Mouse (Mus musculus): ENCODE data around the gene Cacna1h. TPM values are rescaled to one million over a fixed set of nuclear protein-coding genes. Genes with fewer than 3 reads are reported as not detected.

The Cacna1h gene
- polyA plus RNA-seq, 1 experiment = 5.2 TPM

GRCm38 (mm10) chr17:25433223-25433616 lies 363 bp downstream of the Cacna1h start:
- H3K4me3 ChIP-seq (replicated peaks; ENCODE audit: control insufficient read depth, low read depth, low read length) = no peak overlapping the region
- TF ChIP-seq POLR2A (IDR thresholded peaks at IDR 0.05; ENCODE audit: borderline replicate concordance, control insufficient read depth, low read depth, low read length) (no peak), CTCF (IDR thresholded peaks at IDR 0.05; ENCODE audit: control insufficient read depth, insufficient read depth, low read length) (no peak)
- WGBS = 3% methylated on average over 40 of the region's 40 CpGs
- H3K4me1 ChIP-seq (ENCODE audit: control insufficient read depth, insufficient read depth, low read length) = no peaks in the 10 kb centered on the region
- H3K27ac ChIP-seq (ENCODE audit: control insufficient read depth, insufficient read depth, low read depth, low read length, poor library complexity) = no peak overlapping the region

- Histone ChIP-seq H3K4me1 (ENCODE audit: control insufficient read depth, insufficient read depth, low read length) (no peaks in the 10 kb centered on the region), H3K4me3 (replicated peaks; ENCODE audit: control insufficient read depth, low read depth, low read length) (no peak overlapping the region), H3K27ac (ENCODE audit: control insufficient read depth, insufficient read depth, low read depth, low read length, poor library complexity) (no peak overlapping the region)
- WGBS = 2% methylated on average over 53 of the region's 53 CpGs
- no peak for TF ChIP-seq CTCF (IDR thresholded peaks at IDR 0.05; ENCODE audit: control insufficient read depth, insufficient read depth, low read length)
- TF ChIP-seq POLR2A (IDR thresholded peaks at IDR 0.05; ENCODE audit: borderline replicate concordance, control insufficient read depth, low read depth, low read length) = no peak
Measured at GRCm38 (mm10) chr17:25432433-25433181, 976 bp downstream of the Cacna1h start.

- no peak overlapping the region for H3K4me3 ChIP-seq (replicated peaks; ENCODE audit: control insufficient read depth, low read depth, low read length)
- WGBS = 29% methylated on average over 8 of the region's 8 CpGs
- H3K4me1 ChIP-seq (ENCODE audit: control insufficient read depth, insufficient read depth, low read length) = no peaks in the 10 kb centered on the region
- H3K27ac ChIP-seq (ENCODE audit: control insufficient read depth, insufficient read depth, low read depth, low read length, poor library complexity) = no peak overlapping the region
- TF ChIP-seq CTCF (IDR thresholded peaks at IDR 0.05; ENCODE audit: control insufficient read depth, insufficient read depth, low read length) = no peak
- TF ChIP-seq POLR2A (IDR thresholded peaks at IDR 0.05; ENCODE audit: borderline replicate concordance, control insufficient read depth, low read depth, low read length) = no peak
Measured at GRCm38 (mm10) chr17:25430534-25430933, 3.0 kb downstream of the Cacna1h start.

- Histone ChIP-seq H3K4me3 (replicated peaks; ENCODE audit: control insufficient read depth, low read depth, low read length) (no peak overlapping the region), H3K27ac (ENCODE audit: control insufficient read depth, insufficient read depth, low read depth, low read length, poor library complexity) (no peak overlapping the region), H3K4me1 (ENCODE audit: control insufficient read depth, insufficient read depth, low read length) (no peaks in the 10 kb centered on the region)
- 29% methylated on average over 6 of the region's 6 CpGs for WGBS
- TF ChIP-seq CTCF (IDR thresholded peaks at IDR 0.05; ENCODE audit: control insufficient read depth, insufficient read depth, low read length) (no peak), POLR2A (IDR thresholded peaks at IDR 0.05; ENCODE audit: borderline replicate concordance, control insufficient read depth, low read depth, low read length) (no peak)
Measured at GRCm38 (mm10) chr17:25429886-25430285, 3.7 kb downstream of the Cacna1h start.

- H3K4me3 ChIP-seq (replicated peaks; ENCODE audit: control insufficient read depth, low read depth, low read length) = no peak overlapping the region
- TF ChIP-seq CTCF (IDR thresholded peaks at IDR 0.05; ENCODE audit: control insufficient read depth, insufficient read depth, low read length) = no peak
- no peak for TF ChIP-seq POLR2A (IDR thresholded peaks at IDR 0.05; ENCODE audit: borderline replicate concordance, control insufficient read depth, low read depth, low read length)
- no peak overlapping the region for H3K27ac ChIP-seq (ENCODE audit: control insufficient read depth, insufficient read depth, low read depth, low read length, poor library complexity)
- WGBS = 41% methylated on average over 5 of the region's 5 CpGs
- no peaks in the 10 kb centered on the region for H3K4me1 ChIP-seq (ENCODE audit: control insufficient read depth, insufficient read depth, low read length)
Measured at GRCm38 (mm10) chr17:25429240-25429639, 4.3 kb downstream of the Cacna1h start.

- no peak for TF ChIP-seq CTCF (IDR thresholded peaks at IDR 0.05; ENCODE audit: control insufficient read depth, insufficient read depth, low read length)
- TF ChIP-seq POLR2A (IDR thresholded peaks at IDR 0.05; ENCODE audit: borderline replicate concordance, control insufficient read depth, low read depth, low read length) = no peak
- whole genome bisulfite sequencing = 59% methylated on average over 10 of the region's 10 CpGs
- no peaks in the 10 kb centered on the region for H3K4me1 ChIP-seq (ENCODE audit: control insufficient read depth, insufficient read depth, low read length)
- H3K4me3 ChIP-seq (replicated peaks; ENCODE audit: control insufficient read depth, low read depth, low read length) = no peak overlapping the region
- H3K27ac ChIP-seq (ENCODE audit: control insufficient read depth, insufficient read depth, low read depth, low read length, poor library complexity) = no peak overlapping the region
Measured at GRCm38 (mm10) chr17:25427441-25427840, 6.1 kb downstream of the Cacna1h start.

- Histone ChIP-seq H3K4me3 (replicated peaks; ENCODE audit: control insufficient read depth, low read depth, low read length) (no peak overlapping the region), H3K4me1 (ENCODE audit: control insufficient read depth, insufficient read depth, low read length) (no peaks in the 10 kb centered on the region), H3K27ac (ENCODE audit: control insufficient read depth, insufficient read depth, low read depth, low read length, poor library complexity) (no peak overlapping the region)
- TF ChIP-seq POLR2A (IDR thresholded peaks at IDR 0.05; ENCODE audit: borderline replicate concordance, control insufficient read depth, low read depth, low read length) = no peak
- TF ChIP-seq CTCF (IDR thresholded peaks at IDR 0.05; ENCODE audit: control insufficient read depth, insufficient read depth, low read length) = no peak
- WGBS = 67% methylated on average over 2 of the region's 2 CpGs
Measured at GRCm38 (mm10) chr17:25425996-25426395, 7.6 kb downstream of the Cacna1h start.

- 63% methylated on average over 8 of the region's 8 CpGs for WGBS
- Histone ChIP-seq H3K4me3 (replicated peaks; ENCODE audit: control insufficient read depth, low read depth, low read length) (no peak overlapping the region), H3K27ac (ENCODE audit: control insufficient read depth, insufficient read depth, low read depth, low read length, poor library complexity) (no peak overlapping the region), H3K4me1 (ENCODE audit: control insufficient read depth, insufficient read depth, low read length) (no peaks in the 10 kb centered on the region)
- no peak for TF ChIP-seq CTCF (IDR thresholded peaks at IDR 0.05; ENCODE audit: control insufficient read depth, insufficient read depth, low read length)
- TF ChIP-seq POLR2A (IDR thresholded peaks at IDR 0.05; ENCODE audit: borderline replicate concordance, control insufficient read depth, low read depth, low read length) = no peak
Measured at GRCm38 (mm10) chr17:25424526-25425080, 9.0 kb downstream of the Cacna1h start.

Measured in bone marrow, adult 2 months (tissue).